In the genomic region with DNA sequence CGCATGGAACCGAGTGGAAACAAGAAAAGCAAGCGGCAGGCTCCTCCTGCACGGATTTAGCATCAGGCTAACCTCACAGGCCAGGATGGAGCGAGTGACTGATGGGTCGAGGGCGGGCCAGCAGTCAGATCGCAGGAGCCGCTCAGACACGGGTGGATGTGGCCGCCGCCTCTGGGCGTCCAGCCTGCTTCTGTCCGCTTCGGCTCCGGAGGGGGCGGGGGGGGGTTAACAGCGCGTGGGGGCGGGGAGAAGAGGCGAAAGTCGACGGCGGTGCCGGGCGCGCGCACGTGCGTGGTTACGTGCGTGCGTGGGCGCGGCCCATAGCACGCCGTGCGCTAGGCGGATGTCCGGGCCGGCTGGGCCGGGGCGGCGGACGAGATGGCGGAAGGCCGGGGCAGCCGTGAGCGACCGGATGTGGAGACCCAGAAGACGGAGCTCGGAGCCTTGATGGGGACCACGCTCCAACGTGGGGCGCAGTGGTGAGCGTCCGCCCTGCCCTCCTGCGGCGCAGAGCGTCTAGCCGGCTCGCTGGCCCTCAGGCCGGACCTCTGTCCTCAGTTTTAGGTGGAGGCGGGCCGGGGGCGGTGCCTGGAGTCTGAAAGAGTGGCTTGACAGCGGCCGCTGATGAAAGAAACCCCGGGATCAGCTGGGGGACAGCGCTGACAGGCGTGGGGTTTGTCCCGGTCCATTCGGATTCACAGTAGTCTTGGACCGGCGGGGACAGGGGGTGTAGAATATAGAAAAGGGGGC, we compare ENCODE assay signal across 8 mouse cellular contexts. TPM values are rescaled to one million over a fixed set of nuclear protein-coding genes. Genes with fewer than 3 reads are reported as not detected.
DNase-seq lines count a peak whose midpoint lies in the region; ATAC-seq and TF ChIP-seq lines count a peak whose summit lies in the region.

TSS of gene Usp4 (plus strand) at position 314 of the 750 bp plus-strand sequence.

- H3K4me3 ChIP-seq in hindbrain, embryonic 12.5 days = peak within 1 kb of the TSS; percentile 91

- WGBS in hindbrain, embryonic 12.5 days = under 1% methylated on average over 68 of the region's 75 CpGs

- H3K27ac ChIP-seq in hindbrain, embryonic 12.5 days = peak within 1 kb of the TSS; percentile 96

- POLR2A ChIA-PET in Patski (lab: Charles Lee) = interaction anchor here (0.6 to 0.8 kb wide), 3 partner anchors 9 to 115 kb away, joined by 3 to 4 read pairs (median 3); no protein-coding TSS in a partner anchor

- in situ Hi-C loops in Patski (cut with MboI; ENCODE audit: low pct_unique_long_range_greater_than_20kb) = loop anchor here (5.0 kb wide), 1 partner anchor 40 kb away; the partner anchor contains the start of genes Rhoa and Tcta

- H3K36me3 ChIP-seq in hindbrain, embryonic 12.5 days = peaks cover 23% of the 10 kb centered on the region

- H3K4me2 ChIP-seq in hindbrain, embryonic 12.5 days (replicated peaks) = peak within 1 kb of the TSS; percentile 87

- no peak for DNase-seq in Patski (ENCODE audit: low read depth, low spot score)
- DNase-seq in cerebellum, postnatal 14 days = peak; percentile 93 to 95
- peak; percentile 70 to 78 for DNase-seq in frontal cortex, postnatal 14 days (ENCODE audit: low spot score in 2 of 2)
- peak; percentile 80 to 83 for DNase-seq in layer of hippocampus, postnatal 14 days (ENCODE audit: low spot score in 2 of 2)
- DNase-seq in lung, postnatal 10 days = peak; percentile 91
- peak; percentile 76 for DNase-seq in ovary, postnatal 14 days (ENCODE audit: low spot score)
- DNase-seq in thymus, postnatal 10 days (ENCODE audit: low spot score in 2 of 2) = peak; percentile 66 to 75

- H3K9me3 ChIP-seq in hindbrain, embryonic 12.5 days (replicated peaks) = no peaks in the 10 kb centered on the region

- peaks cover 16% of the 10 kb centered on the region for H3K4me1 ChIP-seq in hindbrain, embryonic 12.5 days

- CTCF ChIA-PET in Patski (lab: Charles Lee) = no interaction called here

- no peak for TF ChIP-seq CTCF in Patski (IDR thresholded peaks at IDR 0.05)

- no peaks in the 10 kb centered on the region for H3K27me3 ChIP-seq in Patski
- H3K27me3 ChIP-seq in hindbrain, embryonic 12.5 days = no peaks in the 10 kb centered on the region

- peak within 1 kb of the TSS; percentile 80 for H3K9ac ChIP-seq in hindbrain, embryonic 12.5 days

- peak; percentile 90 for ATAC-seq in Patski
- ATAC-seq in hindbrain, embryonic 12.5 days (ENCODE audit: low FRiP score) = peak; percentile 96

RNA-seq across cellular contexts. Expression of gene Usp4, which starts in this region (rescaled TPM):
- 82.1 TPM for polyA plus RNA-seq in Patski (2021)
- polyA plus RNA-seq in hindbrain, embryonic 12.5 days (2016; fragmentation: Nextera tagmentation; extraction: Ambion mirVana) = 133 and 137 TPM in 2 replicates
- total RNA-seq in layer of hippocampus, postnatal 14 days (2021) = 100 to 1,000 TPM; 111 to 121 TPM
